Mouse (Mus musculus) kidney, postnatal 25 days (tissue): ENCODE measurements around the gene Mllt11.

Experiments
- DNase-seq, 2 experiments: peaks; one replicate each; pipeline ENCODE4 v3.0.0; 2021; ENCODE audit warnings: mixed read lengths in 2 of 2

Gene Mllt11

DNA sequence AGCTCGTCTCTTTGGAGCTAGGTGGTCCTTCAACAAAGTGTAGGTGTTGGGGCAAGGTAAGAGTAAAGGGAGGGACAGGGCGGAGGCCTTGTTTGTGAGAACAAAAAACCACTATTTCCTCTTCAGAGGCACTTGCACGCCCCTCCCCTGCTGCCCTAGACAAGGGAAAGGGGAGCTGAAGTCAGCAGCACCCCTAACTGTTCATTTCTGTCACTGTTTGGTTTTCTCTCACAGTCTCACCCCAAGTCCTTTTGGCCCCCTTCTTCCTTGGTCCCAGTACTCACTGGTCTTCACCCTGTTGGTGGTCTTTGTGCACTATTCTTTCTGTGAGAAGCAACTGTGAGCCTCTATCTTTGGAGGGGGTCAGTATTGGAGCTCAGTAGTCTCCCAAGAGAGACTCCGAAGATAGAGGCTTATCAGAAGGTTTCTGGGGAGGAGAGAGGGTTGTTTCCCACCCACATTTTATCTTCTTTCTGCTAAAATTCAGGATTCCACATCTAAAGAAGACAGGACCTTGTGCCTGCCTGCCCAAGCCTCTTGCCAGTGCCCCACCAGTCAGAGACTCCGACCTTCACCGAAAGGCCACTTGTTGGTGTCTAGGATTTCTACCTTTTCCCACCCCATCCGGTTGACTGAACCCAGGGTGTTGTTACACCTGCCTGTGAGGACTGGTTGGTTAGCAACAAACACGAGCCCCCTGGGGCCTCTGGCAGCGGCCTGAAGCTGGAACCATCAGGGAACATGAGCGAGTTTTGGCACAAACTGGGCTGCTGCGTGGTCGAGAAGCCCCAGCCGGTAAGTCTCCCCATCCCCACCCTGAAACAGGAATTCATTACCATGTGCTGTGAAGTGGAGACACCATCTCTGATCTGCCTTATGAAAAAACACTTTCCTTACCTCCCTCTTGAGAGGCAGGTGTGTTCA is at the start of gene Mllt11:
Gene Mllt11 (minus strand): TSS at position 874 of the 924 bp plus-strand sequence.
- peak; percentile 29 to 68 for DNase-seq

GRCm38 (mm10) chr3:95281216-95282126 is 49.5 kb upstream of the Mllt11 start, which contains the start of the genes Mindy1 and Prune1:
Mindy1 (plus strand) TSS chr3:95281345.
Prune1 (minus strand) TSS chr3:95282076.
- DNase-seq, result peak; percentile 99

- DNase-seq, result peak; percentile 49 to 60
Observed at GRCm38 (mm10) chr3:95280747-95281146, 48.8 kb upstream of the Mllt11 start.

- DNase-seq, result peak; percentile 35 to 64
Observed at GRCm38 (mm10) chr3:95277149-95277551, 45.2 kb upstream of the Mllt11 start.

DNA sequence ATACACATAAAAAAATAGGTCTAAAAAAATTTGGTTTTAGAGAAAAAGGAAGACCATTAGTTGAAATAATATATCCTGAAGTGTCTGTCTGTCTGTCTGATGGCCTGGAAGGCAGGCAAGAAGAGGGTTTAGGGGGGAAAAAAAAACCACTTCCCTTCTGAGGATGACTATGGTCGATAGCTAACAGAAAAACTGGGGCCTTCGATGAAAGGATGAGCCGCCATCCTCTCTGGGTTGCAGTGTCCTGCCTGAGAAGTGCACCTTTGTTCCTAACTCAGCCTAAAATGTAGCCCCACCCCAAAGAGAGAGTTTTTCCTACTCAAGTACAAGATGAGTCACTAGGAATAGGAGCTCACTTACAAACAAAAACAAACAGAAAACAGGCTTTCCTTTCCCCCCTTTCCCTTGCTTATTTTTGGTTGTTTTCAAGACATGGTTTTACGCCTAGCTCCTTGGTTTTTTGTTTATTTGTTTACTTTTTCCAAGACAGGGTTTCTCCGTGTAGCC is 44.5 kb upstream of the Mllt11 start:
- no peak for DNase-seq

DNA sequence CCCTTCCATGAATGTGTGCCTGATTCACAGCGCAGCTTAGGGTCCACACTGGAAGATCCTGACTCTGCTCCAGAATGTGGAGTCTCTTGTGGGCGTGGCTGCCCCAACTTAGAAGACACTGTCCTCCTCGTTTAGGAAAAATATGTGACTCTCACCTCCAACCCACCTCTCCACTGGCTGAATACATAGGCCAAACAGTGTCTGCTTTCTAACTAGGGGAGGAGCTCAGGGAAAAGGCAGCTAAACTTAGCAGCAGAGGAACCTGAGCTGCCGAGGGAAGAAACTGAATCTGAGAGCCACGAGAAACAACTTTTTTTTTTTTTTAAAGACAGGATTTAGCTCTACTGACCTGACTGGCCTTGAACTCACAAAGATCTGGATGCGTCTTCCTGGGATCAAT is 43.2 kb upstream of the Mllt11 start:
- DNase-seq, result no peak

DNA sequence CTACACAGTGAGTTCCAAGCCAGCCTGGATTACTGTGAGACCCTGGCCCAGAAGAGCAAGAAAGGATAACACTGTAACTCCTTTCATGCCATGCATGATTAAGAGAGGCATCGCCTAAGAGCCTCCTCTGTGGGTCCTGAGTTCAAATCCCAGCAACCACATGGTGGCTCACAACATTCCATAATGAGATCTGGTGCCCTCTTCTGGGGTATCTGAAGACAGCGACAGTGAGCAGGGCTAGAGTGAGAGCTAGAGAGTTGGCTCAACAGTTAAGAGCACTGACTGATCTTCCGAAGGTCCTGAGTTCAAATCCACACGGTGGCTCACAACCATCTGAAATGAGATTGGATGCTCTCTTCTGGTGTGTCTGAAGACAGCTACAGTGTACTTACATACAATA is 42.5 kb upstream of the Mllt11 start:
- peak in 1 of 2 experiments; percentile 28 for DNase-seq

DNA sequence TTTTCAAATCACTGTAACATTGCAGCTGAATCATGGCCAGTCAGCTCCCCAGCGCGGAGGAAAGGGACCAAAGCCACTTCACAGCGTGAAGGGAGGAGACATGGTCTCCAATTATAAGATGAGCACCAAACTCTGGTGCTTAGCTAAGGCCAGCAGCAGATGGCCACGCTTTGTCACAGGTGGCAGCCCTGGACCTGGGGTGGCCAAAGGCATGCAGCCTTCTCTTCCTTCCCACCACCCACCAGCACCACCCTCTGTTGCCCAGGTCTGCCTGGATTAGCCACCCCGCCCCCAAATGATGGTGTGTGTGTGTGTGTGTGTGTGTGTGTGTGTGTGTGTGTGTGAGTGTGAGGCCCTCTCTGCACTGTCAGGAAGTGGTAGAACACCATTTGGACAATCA is 41.5 kb upstream of the Mllt11 start:
- DNase-seq, result peak in 1 of 2 experiments; percentile 30

GRCm38 (mm10) chr3:95270766-95271364 is 38.9 kb upstream of the Mllt11 start:
- peak; percentile 28 to 33 for DNase-seq

GRCm38 (mm10) chr3:95269789-95270188 is 37.8 kb upstream of the Mllt11 start:
- no peak for DNase-seq

- peak; percentile 43 to 67 for DNase-seq
Observed at GRCm38 (mm10) chr3:95267855-95268254, 35.9 kb upstream of the Mllt11 start.

DNA sequence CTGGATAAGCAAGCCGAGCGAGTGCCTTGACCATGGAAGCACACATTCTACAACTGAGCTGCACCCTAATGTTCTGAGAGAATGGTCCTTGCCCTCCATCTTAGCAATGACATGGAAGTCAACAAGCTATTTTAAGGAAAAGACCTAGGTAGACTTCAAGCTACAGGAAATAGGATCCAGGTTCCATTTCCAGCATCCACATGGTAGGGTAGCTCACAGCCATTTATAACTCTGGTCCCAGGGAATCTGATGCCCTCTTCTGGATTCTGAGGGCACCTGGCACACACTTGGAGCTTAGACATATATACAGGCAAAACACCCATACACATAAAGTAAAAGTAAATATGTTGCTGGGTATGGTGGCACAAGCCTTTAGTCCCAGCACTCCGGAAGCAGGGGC is 34.1 kb upstream of the Mllt11 start:
- no peak for DNase-seq

DNA sequence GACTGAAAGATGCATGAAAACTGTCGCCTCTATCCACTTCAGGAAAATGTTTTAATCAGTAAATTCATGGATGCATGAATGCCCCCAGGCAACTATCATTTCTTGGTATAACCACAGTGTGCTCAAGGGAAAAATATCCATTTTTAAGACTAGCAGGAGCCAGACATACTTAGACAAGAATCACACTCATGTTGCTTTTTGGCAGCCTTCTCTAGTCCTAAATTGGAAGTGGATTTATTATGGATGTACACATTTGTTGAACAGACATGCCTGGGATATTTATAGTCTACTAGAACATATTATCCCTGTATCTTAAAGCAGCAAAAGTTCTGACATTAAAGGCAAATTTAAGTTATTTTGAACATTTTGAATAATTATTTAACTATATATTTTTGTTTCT is 32.8 kb upstream of the Mllt11 start:
- no peak for DNase-seq

- peak; percentile 93 to 94 for DNase-seq
Observed at GRCm38 (mm10) chr3:95263089-95263739, 31.2 kb upstream of the Mllt11 start.

DNA sequence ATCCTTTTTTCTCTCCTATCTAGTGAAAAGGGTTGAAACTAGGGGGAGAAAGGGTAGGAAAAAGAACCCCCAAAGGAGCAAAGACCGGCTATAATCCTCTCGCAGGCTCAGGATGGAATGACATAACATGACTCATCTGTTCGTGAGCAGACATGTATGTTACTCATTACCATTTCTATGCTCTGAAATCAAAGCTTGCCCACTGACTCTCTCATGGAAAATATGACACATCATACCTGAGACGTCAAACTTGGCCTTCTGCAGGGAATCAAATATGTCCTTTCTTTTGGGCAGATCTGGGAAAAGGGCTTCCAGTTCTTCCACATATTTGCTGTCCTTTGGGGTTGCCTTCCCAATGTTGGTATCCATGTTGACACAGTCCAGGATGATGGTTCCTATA is 30.0 kb upstream of the Mllt11 start:
- no peak for DNase-seq

DNA sequence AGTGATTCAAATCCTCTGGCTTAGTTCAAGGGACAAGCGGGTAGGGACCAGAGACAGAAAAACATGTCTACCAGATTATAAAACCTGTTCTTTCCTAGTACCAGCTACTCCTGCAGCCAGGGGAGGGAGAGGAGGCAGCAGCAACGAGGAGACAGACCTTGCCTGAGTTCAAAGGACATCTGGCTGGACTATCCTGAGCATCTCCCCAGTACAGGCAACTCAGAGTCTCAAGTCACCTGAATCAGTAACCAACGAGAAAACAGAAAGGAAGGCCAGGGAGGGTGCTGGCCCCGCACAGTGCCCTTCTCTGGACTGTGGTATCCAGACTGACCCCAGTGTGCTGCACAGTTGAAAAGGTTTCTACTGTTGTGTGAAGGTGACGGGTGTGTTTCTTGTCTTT is 25.0 kb upstream of the Mllt11 start:
- peak; percentile 28 to 74 for DNase-seq

DNA sequence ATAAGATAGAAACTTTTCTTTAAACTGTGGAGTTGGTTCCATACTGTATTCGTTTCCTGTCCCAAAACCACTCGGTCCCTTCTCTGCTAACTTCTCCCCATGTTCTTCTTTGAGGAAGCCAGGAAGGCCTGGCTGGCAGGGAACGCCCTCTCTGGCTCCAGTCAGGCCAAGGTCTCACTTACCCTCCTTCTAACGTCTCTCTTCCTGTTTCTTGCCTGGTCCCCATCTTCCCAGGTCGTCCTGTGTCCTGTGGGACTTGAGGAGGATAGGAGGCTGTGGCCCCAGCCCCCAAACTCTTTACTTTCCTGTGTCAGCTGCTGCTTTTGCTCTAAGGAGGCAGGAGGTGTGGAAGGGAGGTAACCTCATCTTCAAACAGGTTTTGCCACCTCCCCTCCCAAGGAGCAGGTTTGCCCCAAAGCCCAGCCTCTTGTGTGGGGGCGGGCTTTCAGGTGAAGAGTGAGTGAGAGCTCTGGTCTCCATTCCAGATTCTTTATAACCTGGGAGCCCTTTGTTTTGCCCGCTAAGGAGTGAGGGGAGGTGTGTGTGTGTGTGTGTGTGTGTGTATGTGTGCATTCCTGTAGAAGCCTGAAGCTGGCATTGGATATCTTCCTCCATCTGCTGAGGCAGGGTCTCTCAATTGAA is 18.9 kb upstream of the Mllt11 start, which contains the start of gene Bnipl:
Gene Bnipl (minus strand): TSS at position 411 of the 642 bp plus-strand sequence.
- no peak for DNase-seq

DNA sequence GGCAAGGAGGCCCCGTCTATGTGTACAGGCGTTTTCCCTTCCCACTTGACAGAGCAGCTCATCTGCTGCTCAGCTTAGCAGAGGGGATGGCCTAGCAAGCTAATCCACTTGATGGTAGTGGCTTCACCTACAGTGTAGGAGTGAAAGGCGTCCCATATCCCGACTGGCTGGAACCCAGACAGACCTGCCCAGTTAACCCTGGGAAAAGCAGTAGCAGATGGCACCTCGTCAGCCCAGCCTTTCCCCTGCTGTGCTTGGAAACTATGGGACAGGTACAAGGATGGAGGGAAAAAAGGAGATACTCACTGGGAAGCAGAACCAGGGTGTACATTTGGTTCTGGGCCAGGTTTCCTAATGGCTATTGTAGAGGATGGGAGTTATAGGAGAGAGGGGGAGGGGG is 18.4 kb upstream of the Mllt11 start:
- DNase-seq, result no peak

DNA sequence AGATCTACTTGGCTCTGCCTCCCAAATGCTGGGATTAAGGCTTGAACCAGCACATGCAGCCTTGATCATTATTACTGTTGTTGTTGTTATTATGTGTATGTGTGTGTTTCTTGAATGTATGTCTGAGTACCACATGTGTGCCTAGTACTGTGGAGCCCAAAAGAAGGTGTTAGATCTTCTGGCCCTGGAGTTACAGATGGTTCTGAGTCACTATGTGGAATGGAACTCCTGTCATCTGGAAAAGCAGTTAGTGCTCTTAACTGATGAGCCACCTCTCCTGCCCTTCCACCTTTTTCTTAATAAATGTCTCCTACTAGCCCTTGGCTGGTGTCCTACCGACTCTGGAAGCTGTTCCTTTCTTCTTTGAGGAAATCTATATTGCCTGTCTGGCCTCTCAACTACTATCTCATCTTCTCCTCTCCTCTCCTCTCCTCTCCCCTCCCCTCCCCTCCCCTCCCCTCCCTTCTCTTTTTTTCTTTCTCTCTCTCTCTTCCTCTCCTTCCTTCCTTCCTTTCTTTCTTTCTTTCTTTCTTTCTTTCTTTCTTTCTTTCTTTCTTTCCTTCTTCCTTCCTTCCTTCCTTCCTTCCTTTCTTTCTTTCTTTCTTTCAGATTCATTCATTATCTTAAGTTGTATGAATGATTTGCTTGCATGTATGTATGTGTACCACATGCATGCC is 15.8 kb upstream of the Mllt11 start:
- DNase-seq, result no peak

DNA sequence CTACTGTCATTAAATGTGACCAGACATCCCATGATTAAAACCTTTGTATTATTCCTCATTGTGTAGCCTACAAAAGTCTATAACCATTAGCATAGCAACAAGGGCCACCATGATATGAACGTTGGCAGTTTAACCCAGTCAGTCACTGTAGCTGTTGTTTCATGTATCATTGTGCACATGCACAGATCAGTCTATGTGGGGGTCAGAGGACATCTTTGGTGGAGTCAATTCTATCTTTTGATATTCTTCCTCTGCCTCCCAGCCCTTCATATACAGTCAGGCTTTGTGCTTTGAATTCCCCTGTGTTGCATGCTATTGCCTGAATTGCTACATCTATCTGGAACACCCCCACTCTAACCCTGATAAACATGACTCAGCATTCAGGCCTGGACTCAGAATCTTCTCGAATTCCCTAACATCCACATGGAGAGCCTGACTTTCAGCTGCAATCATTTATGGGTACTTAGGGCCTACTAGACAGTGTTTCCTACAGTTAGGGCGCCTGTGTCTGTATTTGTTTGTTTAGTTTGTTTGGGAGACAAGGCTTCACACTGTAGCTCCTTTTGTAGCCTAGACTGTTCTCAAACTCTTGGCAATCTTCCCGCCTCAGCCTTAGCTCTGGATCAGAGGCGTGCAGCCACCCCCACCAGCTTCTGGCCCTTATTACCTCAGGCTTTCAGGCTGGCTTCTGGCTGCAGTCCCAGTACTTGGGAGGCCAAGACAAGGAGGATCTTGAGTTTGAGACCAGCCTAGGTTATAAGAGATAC is 14.7 kb upstream of the Mllt11 start:
- DNase-seq, result peak; percentile 58 to 71
